Mouse (Mus musculus) MEL (cell line): ENCODE data around the gene Samm50.

Experiments used
- CTCF ChIP-seq, 3 experiments: IDR thresholded peaks in 2 of 3; conservative IDR thresholded peaks in 1 of 3; 2 replicates each; pipeline ENCODE4 v1.5.1; 2011 to 2012; ENCODE audit warnings: low read length in 3 of 3, low read depth in 2 of 3, mild to moderate bottlenecking in 2 of 3, improper control_type of control experiment in 1 of 3, inconsistent platforms in 1 of 3, mixed read lengths in 1 of 3, moderate library complexity in 1 of 3; ENCODE audit not compliant: control insufficient read depth in 1 of 3, insufficient read depth in 1 of 3, poor library complexity in 1 of 3, severe bottlenecking in 1 of 3
- MAX ChIP-seq: IDR thresholded peaks from 2 replicates; pipeline ENCODE4 v1.6.1; 2011; ENCODE audit warnings: low read length, improper control_type of control experiment
- SIN3A ChIP-seq: IDR thresholded peaks from 2 replicates; pipeline ENCODE4 v1.6.1; 2012; ENCODE audit warnings: low read length, improper control_type of control experiment, inconsistent platforms

GRCm38 (mm10) chr15:84260123-84260822 lies 68.2 kb downstream of the Samm50 start:
- no peak for TF ChIP-seq SIN3A
- peak; percentile 73 to 90 (median 82) for TF ChIP-seq CTCF (IDR thresholded peaks at IDR 0.05 in 2 of 3, conservative IDR thresholded peaks at IDR 0.05 in 1 of 3; ENCODE audit: control insufficient read depth in 1 of 3, insufficient read depth in 1 of 3, low read depth in 2 of 3, low read length in 3 of 3, poor library complexity in 1 of 3, severe bottlenecking in 1 of 3)
- TF ChIP-seq MAX: no peak
